Mouse (Mus musculus): ENCODE results near the gene Nagpa. TPM values are rescaled to one million over a fixed set of nuclear protein-coding genes. Genes with fewer than 3 reads are reported as not detected.

The Nagpa gene
- 25.3 TPM for total RNA-seq (2023)

GRCm38 (mm10) chr16:5203668-5204433 is at the start of gene Nagpa:
TSS of gene Nagpa (minus strand) at chr16:5204012.

GRCm38 (mm10) chr16:5233418-5234313 is 29.9 kb upstream of the Nagpa start, which contains the start of gene Alg1:
TSS of gene Alg1 (plus strand) at chr16:5233621.

GRCm38 (mm10) chr16:5222140-5222539 is 18.3 kb upstream of the Nagpa start, which contains the start of gene AU021092:
TSS of gene AU021092 (minus strand) at chr16:5222299.

GRCm38 (mm10) chr16:5147037-5147385 is 56.8 kb downstream of the Nagpa start, which contains the start of gene Sec14l5:
TSS of gene Sec14l5 (plus strand) at chr16:5147109.

Other genes with a start within 250 kb of the Nagpa start
- 63.4 TPM for gene Anks3, start 239.8 kb downstream of the Nagpa start, total RNA-seq (2023)
- gene Sept12, start 206.2 kb downstream of the Nagpa start, total RNA-seq (2023) = not detected
- gene Smim22, start 196.7 kb downstream of the Nagpa start, total RNA-seq (2023) = not detected
- 18.5 TPM for gene Rogdi, start 190.5 kb downstream of the Nagpa start, total RNA-seq (2023)
- 113 TPM for gene Glyr1, start 154.1 kb downstream of the Nagpa start, total RNA-seq (2023)
- 120 TPM for gene Ubn1, start 154.0 kb downstream of the Nagpa start, total RNA-seq (2023)
- gene Ppl, start 71.6 kb downstream of the Nagpa start, total RNA-seq (2023) = 1.2 TPM
- gene Sec14l5, start 56.9 kb downstream of the Nagpa start, total RNA-seq (2023) = not detected
- gene AU021092, start 18.3 kb upstream of the Nagpa start, total RNA-seq (2023) = 0.41 TPM
- 33.2 TPM for gene Alg1, start 29.6 kb upstream of the Nagpa start, total RNA-seq (2023)
- gene Eef2kmt, start 52.0 kb upstream of the Nagpa start, total RNA-seq (2023) = 22.9 TPM